Mouse (Mus musculus): ENCODE data around the gene Zfp111. TPM values are rescaled to one million over a fixed set of nuclear protein-coding genes. Genes with fewer than 3 reads are reported as not detected.
A peak's percentile ranks its signal among the peaks of the same experiment; 100 is the strongest.

Gene Zfp111
- polyA plus RNA-seq, 1 experiment, result 2.2 TPM

DNA sequence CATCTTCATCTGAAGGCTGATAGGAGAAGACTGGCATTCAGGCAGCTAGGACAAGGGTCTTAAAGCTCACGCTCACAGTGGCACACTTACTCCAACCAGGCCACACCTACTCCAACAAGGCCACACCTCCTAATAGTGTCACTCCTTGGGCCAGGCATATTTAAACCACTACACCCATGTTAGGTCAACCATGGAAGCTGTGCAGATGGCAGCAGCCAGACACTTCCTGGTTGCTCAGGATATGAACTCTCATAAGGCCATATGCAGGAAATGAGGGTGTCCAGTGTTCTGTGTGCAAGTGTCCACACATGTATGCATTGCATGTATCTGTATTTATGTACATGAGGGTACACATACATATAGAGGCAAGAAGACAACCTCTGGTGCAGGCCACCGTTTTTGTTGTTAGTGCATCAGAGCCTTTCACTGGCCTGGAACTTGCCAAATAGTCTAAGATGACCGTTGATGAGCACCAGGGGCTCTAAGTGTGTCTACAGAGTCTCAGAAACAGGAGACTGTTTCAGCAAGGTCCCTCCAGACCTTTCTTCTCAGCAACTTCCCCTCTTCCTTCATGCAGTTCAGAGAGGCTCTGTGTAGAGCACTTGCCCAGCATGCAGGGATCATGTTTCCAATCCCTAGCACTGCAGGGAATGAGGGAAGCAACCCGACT, 22.2 kb downstream of the Zfp111 start:
- Histone ChIP-seq H3K36me3 (ENCODE audit: control insufficient read depth, insufficient read depth, low read length) (no peaks in the 10 kb centered on the region), H3K27me3 (replicated peaks; ENCODE audit: control insufficient read depth, insufficient read depth, low read length) (no peaks in the 10 kb centered on the region), H3K4me3 (ENCODE audit: insufficient read depth, low read depth, low read length) (no peak overlapping the region), H3K4me1 (ENCODE audit: control insufficient read depth, insufficient read depth, low read length) (no peaks in the 10 kb centered on the region), H3K27ac (ENCODE audit: insufficient read depth, low read depth, low read length) (no peak overlapping the region)
- TF ChIP-seq CTCF (conservative IDR thresholded peaks at IDR 0.05; ENCODE audit: insufficient read depth, insufficient read length, low read depth, low read length) (no peak), POLR2A (IDR thresholded peaks at IDR 0.05; ENCODE audit: low read depth, low read length) (no peak)
- WGBS, result 70% methylated on average over 4 of the region's 4 CpGs
- no peak for DNase-seq

- WGBS, result 69% methylated on average over 1 of the region's 1 CpGs
- H3K36me3 ChIP-seq (ENCODE audit: control insufficient read depth, insufficient read depth, low read length), result no peaks in the 10 kb centered on the region
- TF ChIP-seq CTCF (conservative IDR thresholded peaks at IDR 0.05; ENCODE audit: insufficient read depth, insufficient read length, low read depth, low read length) (no peak), POLR2A (IDR thresholded peaks at IDR 0.05; ENCODE audit: low read depth, low read length) (no peak)
These were observed 23.6 kb downstream of the Zfp111 start for GRCm38 (mm10) chr7:24187611-24188010.

GRCm38 (mm10) chr7:24175337-24175711, 35.9 kb downstream of the Zfp111 start:
- no peak for DNase-seq
- Histone ChIP-seq H3K4me3 (ENCODE audit: insufficient read depth, low read depth, low read length) (peak overlapping the region; percentile 59), H3K4me1 (ENCODE audit: control insufficient read depth, insufficient read depth, low read length) (no peaks in the 10 kb centered on the region), H3K36me3 (ENCODE audit: control insufficient read depth, insufficient read depth, low read length) (no peaks in the 10 kb centered on the region), H3K27ac (ENCODE audit: insufficient read depth, low read depth, low read length) (no peak overlapping the region), H3K27me3 (replicated peaks; ENCODE audit: control insufficient read depth, insufficient read depth, low read length) (no peaks in the 10 kb centered on the region)
- WGBS, result 56% methylated on average over 6 of the region's 6 CpGs
- TF ChIP-seq CTCF (conservative IDR thresholded peaks at IDR 0.05; ENCODE audit: insufficient read depth, insufficient read length, low read depth, low read length), result no peak
- TF ChIP-seq POLR2A (IDR thresholded peaks at IDR 0.05; ENCODE audit: low read depth, low read length), result no peak

More at GRCm38 (mm10) chr7:24187611-24188010, 23.6 kb downstream of the Zfp111 start:
- no peak overlapping the region for H3K27ac ChIP-seq (ENCODE audit: insufficient read depth, low read depth, low read length)
- no peaks in the 10 kb centered on the region for H3K27me3 ChIP-seq (replicated peaks; ENCODE audit: control insufficient read depth, insufficient read depth, low read length)
- H3K4me1 ChIP-seq (ENCODE audit: control insufficient read depth, insufficient read depth, low read length), result no peaks in the 10 kb centered on the region
- no peak overlapping the region for H3K4me3 ChIP-seq (ENCODE audit: insufficient read depth, low read depth, low read length)
- DNase-seq, result no peak

GRCm38 (mm10) chr7:24174618-24175336, 36.5 kb downstream of the Zfp111 start, which contains the start of gene Zfp114:
Zfp114 (plus strand) TSS chr7:24175060.
- Histone ChIP-seq H3K4me1 (ENCODE audit: control insufficient read depth, insufficient read depth, low read length) (no peaks in the 10 kb centered on the region), H3K27ac (ENCODE audit: insufficient read depth, low read depth, low read length) (no peak within 1 kb of the TSS), H3K27me3 (replicated peaks; ENCODE audit: control insufficient read depth, insufficient read depth, low read length) (no peaks in the 10 kb centered on the region), H3K4me3 (ENCODE audit: insufficient read depth, low read depth, low read length) (peak within 1 kb of the TSS; percentile 59), H3K36me3 (ENCODE audit: control insufficient read depth, insufficient read depth, low read length) (no peaks in the 10 kb centered on the region)
- DNase-seq, result peak; percentile 62
- WGBS, result 12% methylated on average over 23 of the region's 23 CpGs
- no peak for TF ChIP-seq POLR2A (IDR thresholded peaks at IDR 0.05; ENCODE audit: low read depth, low read length)
- no peak for TF ChIP-seq CTCF (conservative IDR thresholded peaks at IDR 0.05; ENCODE audit: insufficient read depth, insufficient read length, low read depth, low read length)

- DNase-seq, result no peak
- 60% methylated on average over 4 of the region's 4 CpGs for WGBS
- TF ChIP-seq CTCF (conservative IDR thresholded peaks at IDR 0.05; ENCODE audit: insufficient read depth, insufficient read length, low read depth, low read length) (no peak), POLR2A (IDR thresholded peaks at IDR 0.05; ENCODE audit: low read depth, low read length) (no peak)
- H3K27ac ChIP-seq (ENCODE audit: insufficient read depth, low read depth, low read length), result no peak overlapping the region
- no peaks in the 10 kb centered on the region for H3K36me3 ChIP-seq (ENCODE audit: control insufficient read depth, insufficient read depth, low read length)
- H3K4me3 ChIP-seq (ENCODE audit: insufficient read depth, low read depth, low read length), result no peak overlapping the region
- no peaks in the 10 kb centered on the region for H3K27me3 ChIP-seq (replicated peaks; ENCODE audit: control insufficient read depth, insufficient read depth, low read length)
- H3K4me1 ChIP-seq (ENCODE audit: control insufficient read depth, insufficient read depth, low read length), result no peaks in the 10 kb centered on the region
These were observed 39.1 kb downstream of the Zfp111 start for GRCm38 (mm10) chr7:24172191-24172590.

GRCm38 (mm10) chr7:24153272-24153671, 58.0 kb downstream of the Zfp111 start:
- no peaks in the 10 kb centered on the region for H3K36me3 ChIP-seq (ENCODE audit: control insufficient read depth, insufficient read depth, low read length)
- TF ChIP-seq CTCF (conservative IDR thresholded peaks at IDR 0.05; ENCODE audit: insufficient read depth, insufficient read length, low read depth, low read length), result peak; percentile 53
- no peak for TF ChIP-seq POLR2A (IDR thresholded peaks at IDR 0.05; ENCODE audit: low read depth, low read length)
- peak; percentile 46 for DNase-seq
- H3K27ac ChIP-seq (ENCODE audit: insufficient read depth, low read depth, low read length), result no peak overlapping the region
- H3K4me3 ChIP-seq (ENCODE audit: insufficient read depth, low read depth, low read length), result no peak overlapping the region
- 12% methylated on average over 1 of the region's 1 CpGs for WGBS
- H3K4me1 ChIP-seq (ENCODE audit: control insufficient read depth, insufficient read depth, low read length), result no peaks in the 10 kb centered on the region
- no peaks in the 10 kb centered on the region for H3K27me3 ChIP-seq (replicated peaks; ENCODE audit: control insufficient read depth, insufficient read depth, low read length)

Other genes with a start within 250 kb of the Zfp111 start
- gene Vmn1r181, start 236.8 kb downstream of the Zfp111 start, polyA plus RNA-seq (2012; rRNA removed), result not detected in 2 replicates
- not detected in 2 replicates for gene V1rd19, start 209.8 kb downstream of the Zfp111 start, polyA plus RNA-seq (2012; rRNA removed)
- not detected in 2 replicates for gene Vmn1r183, start 158.2 kb downstream of the Zfp111 start, polyA plus RNA-seq (2012; rRNA removed)
- 13.4 and 13.8 TPM in 2 replicates for gene Zfp180, start 129.5 kb downstream of the Zfp111 start, polyA plus RNA-seq (2012; rRNA removed)
- gene Zfp112, start 99.1 kb downstream of the Zfp111 start, polyA plus RNA-seq (2012; rRNA removed), result 1.3 and 1.4 TPM in 2 replicates
- 5.6 and 6.6 TPM in 2 replicates for gene Zfp235, start 77.3 kb downstream of the Zfp111 start, polyA plus RNA-seq (2012; rRNA removed)
- gene Zfp114, start 36.4 kb downstream of the Zfp111 start, polyA plus RNA-seq (2012; rRNA removed), result 0.30 and 0.60 TPM in 2 replicates
- 1.9 and 2.3 TPM in 2 replicates for gene Zfp109, start 26.1 kb upstream of the Zfp111 start, polyA plus RNA-seq (2012; rRNA removed)
- gene Zfp108, start 43.4 kb upstream of the Zfp111 start, polyA plus RNA-seq (2012; rRNA removed), result 1.2 and 1.3 TPM in 2 replicates
- 3.1 and 3.4 TPM in 2 replicates for gene Zfp93, start 59.0 kb upstream of the Zfp111 start, polyA plus RNA-seq (2012; rRNA removed)
- 3.8 and 4.3 TPM in 2 replicates for gene Zfp61, start 89.8 kb upstream of the Zfp111 start, polyA plus RNA-seq (2012; rRNA removed)
- gene Zfp94, start 105.2 kb upstream of the Zfp111 start, polyA plus RNA-seq (2012; rRNA removed), result 9.4 and 10.5 TPM in 2 replicates
- 0.11 and 0.48 TPM in 2 replicates for gene Tescl, start 122.5 kb upstream of the Zfp111 start, polyA plus RNA-seq (2012; rRNA removed)
- gene Lypd5, start 137.8 kb upstream of the Zfp111 start, polyA plus RNA-seq (2012; rRNA removed), result not detected in 2 replicates
- gene Kcnn4, start 158.8 kb upstream of the Zfp111 start, polyA plus RNA-seq (2012; rRNA removed), result 2.3 and 4.1 TPM in 2 replicates
- 34.9 and 39.8 TPM in 2 replicates for gene Smg9, start 188.2 kb upstream of the Zfp111 start, polyA plus RNA-seq (2012; rRNA removed)
- 0.33 and 0.41 TPM in 2 replicates for gene Irgc1, start 240.9 kb upstream of the Zfp111 start, polyA plus RNA-seq (2012; rRNA removed)